Mouse (Mus musculus): ENCODE data around the gene Slc35e3.
"Not testable (repeated sequence)": the region's sequence is repeated elsewhere in the genome, so short reads cannot be mapped to it uniquely, and the experiment has no call there.

Gene Slc35e3

DNA sequence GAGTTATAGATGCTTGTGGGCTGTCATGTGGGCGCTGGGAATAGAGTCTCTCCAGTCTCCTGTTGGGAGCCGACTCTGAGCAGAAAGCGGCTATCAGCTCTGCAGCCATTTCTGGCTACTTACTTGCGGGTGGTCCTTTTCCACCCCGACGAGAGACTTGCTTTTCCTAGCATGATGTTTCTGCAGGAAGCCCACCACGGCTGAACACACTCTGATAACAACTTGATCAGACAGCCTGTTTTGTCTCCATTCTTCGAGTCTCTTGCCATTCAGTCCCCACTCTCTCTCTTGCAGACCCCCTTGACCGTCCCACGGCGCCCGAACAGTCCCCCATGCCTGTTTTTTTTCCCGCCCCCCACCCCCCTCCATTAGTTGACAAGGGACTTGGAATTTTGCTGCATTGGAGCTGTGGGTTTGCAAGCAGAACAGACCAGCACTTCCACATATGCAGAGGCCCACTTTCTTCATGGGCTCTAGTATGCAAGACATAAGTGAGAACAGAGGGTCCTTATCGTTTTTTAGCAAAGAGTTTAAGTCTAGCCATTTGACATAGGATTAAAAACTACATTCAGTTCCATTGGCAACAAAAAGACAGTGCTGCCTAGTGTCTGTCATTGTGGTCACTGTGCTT is 13.1 kb downstream of the Slc35e3 start:
- DNase-seq, result no peak

DNA sequence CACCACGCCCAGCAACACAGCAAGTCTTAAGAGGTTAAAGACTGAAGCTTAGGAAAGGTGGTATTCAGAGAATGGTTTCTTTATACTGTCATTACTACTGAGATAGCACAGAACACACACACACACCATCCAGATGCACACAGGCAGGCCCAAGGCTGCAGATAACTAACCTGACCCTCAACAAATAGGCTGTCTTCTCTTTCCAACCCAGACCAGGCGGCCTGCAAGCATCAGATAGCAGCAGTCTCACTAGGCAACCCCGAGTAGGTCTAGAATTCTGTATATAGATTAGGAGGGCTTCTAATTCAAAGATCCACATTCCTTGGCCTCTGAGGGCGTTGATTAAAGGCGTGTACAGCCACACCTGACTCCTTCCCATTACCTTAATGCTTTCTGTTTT is 14.0 kb downstream of the Slc35e3 start:
- no peak for DNase-seq

DNA sequence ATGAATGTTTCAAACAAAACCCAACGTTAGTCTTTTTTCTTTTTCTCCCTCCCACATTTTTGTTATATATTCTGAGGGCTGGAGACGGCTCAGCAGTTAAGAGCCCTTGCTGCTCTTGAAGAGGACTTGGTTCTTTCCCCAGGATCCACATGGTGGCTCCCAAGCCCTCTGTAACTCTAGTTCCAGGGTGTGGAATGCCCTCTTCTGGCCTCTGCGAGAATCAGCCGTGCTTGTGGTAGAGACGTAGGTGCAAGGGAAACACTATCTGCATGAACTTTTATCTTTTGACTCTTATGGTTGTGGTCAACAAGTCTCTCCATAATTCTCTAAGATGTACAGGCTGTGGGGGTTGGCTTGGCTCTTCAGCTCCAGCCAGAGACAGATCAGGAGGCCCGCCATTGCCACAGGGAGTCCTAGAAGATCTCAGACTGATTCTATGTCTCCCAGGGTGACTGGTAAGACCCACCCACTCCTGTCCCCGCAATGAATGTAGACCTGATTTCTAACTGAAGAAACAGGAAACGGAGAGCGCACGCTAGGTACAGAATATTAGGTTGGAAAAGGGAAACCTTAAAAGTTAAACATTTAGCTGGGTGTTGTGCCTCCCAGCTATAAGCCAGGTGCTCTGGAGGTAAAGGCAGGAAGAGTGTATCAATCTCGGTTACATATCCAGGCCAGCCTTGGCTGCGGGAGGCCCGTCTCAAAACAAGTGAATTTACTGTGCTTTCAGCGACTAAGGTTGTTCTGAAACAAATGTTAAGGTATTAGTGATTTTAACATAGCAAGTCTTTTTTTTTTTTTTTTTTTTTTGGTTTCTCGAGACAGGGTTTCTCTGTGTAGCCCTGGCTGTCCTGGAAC is 14.7 kb downstream of the Slc35e3 start:
- peak; percentile 81 to 85 for DNase-seq

DNA sequence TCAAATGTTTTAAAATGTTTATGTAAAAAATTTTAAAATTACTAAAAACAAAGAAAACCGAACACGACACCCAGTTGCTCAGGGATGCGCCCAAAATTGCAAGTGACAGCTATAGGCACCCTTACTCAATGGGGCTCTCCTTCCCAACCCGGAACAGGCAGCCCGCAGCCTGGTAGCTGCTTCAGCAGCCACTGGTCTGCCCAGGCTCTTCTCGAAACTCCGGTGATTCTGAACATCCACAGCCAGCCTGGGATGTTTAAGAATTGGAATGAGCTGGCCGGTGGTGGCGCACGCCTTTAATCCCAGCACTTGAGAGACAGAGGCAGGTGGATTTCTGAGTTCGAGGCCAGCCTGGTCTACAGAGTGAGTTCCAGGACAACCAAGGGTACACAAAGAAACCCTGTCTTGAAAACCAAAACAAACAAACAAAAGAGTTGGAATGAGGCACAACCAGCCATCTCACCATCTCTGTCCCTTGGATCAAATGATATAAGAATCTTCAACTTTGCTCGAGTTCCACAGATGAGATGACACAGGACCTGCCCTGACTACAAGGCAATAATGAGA is 15.4 kb downstream of the Slc35e3 start:
- no peak for DNase-seq

DNA sequence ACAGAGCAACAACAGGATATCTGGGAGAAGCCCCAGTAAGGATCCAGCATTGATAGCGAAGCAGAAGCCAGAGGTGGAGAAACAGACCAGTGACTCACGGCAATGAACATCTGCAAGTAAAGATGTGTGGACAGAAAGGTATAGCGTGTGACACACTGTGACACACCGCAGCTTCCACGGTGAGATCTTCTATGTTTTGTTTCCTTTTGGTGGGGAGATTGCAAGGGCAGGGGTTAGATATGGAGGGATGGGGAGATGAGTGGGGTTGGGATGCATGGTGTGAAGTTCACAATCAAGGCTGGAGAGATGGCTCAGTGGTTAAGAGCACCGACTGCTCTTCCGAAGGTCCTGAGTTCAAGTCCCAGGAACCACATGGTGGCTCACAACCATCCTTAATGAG is 16.0 kb downstream of the Slc35e3 start:
- DNase-seq, result no peak

DNA sequence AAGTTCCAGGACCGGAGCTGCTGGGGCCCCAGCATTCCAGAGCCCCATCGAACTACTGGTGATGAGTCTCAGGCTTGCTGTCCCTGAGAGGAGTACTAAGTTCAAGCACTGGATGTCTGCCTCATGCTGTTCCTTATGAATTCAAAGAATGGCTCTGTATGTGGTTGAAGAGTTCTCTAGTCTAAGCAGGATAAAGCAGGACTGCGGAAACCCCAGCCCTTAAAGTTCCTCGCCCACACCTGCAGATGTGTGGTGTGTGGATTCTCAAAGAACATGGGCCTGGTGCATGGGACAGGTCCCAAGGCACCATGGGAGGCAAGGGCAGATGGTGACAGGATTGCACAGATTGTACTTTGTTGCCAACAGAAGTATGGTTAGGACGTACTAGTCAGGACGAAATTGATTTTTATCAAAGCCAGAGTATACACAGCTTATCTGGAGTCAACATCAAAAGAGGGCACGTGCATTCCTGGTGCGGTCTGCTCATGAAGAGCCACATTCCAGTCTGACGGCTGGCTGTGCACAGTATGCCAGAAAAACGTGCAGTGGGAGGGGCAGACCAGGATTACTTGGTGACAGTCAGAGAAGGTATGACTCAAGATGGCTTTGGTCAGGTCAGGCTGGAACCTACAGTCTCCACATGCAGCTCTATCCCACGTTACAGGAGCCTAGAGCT is 16.9 kb downstream of the Slc35e3 start:
- no peak for DNase-seq

DNA sequence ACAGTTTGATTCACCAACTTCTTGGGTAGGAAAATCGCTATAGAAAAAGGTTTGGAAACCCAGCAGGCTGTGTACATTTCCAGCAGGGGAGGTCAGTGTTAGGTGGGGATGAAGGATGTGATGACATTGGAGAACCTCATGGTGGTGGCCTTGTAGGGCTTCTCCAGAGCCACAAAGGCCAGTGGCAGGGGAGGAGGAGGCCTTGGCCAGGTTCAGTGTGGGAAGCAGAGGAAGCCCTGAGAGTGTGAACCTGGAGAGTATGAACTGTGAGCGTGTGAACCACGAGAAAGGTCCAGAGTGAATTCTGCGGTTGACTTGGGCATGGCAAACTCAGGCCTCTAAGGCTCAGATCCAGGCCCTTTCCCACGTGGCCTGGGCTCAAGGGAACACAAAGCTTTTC is 17.6 kb downstream of the Slc35e3 start:
- DNase-seq, result no peak

DNA sequence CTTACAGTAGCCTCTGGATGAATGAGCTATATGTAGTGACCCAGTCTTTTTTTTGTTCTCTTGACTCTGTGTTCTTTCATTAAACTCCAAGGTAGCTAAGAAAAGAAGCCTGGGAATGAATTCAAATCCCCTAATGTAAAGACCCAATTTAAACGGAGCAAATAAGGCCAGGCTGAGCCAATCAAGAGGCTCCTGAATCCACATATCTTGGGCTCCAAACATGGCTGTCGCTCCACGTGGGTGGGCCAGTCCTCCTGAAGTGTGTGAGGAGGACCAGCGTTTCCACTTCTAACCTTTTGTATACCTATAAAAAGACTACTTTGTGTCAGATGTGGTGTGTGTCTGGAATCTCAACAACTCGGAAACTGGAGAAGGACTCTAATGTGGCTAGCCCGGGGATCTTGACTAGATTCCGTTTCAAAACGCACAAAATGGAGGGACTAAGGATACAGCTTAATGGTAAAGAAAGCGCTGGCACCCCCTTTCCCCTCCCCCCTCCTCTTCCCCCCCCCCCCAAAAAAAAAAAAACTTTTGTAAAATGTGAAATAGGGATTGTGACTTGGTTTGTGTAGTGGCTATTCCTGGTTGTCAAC is 18.6 kb downstream of the Slc35e3 start:
- no peak for DNase-seq

DNA sequence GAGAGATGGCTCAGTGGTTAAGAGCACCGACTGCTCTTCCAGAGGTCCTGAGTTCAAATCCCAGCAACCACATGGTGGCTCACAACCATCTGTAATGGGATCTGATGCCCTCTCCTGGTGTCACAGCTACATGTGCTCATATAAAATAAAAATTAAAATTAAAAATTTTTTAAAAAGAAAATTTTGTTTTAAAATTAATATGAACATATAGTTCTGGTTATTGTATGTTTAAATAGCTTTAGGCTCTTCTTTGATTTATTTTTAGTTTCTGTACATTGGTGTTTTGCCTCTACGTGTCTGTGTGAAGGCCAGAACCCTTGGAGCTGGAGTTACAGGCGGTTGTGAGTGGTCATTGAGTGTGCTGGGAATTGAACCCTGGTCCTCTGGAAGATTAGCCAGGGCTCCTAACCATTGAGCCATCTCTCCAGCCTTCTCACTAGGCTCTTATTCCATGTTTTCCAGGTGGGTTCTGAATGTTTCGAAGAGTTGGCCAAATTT is 19.2 kb downstream of the Slc35e3 start:
- DNase-seq, result no peak

DNA sequence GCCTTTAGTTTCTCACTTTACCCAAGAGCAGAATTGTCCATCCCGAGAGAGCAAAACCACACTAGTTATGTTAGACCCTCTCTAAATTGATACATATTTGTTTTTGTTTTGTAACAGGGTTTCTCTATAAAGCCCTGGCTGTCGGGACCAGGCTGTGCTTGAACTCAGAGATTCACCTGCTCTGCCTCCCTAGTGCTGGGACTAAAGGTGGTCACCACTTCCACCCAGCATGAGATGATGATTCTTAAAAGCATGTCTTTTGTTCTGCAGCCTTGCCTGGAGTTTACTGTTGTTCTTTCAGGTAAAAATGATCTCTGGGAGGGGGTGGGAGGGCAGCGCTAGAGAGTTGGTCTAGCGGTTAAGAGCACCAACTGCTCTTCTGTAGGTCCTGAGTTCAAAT is 19.8 kb downstream of the Slc35e3 start:
- no peak for DNase-seq

DNA sequence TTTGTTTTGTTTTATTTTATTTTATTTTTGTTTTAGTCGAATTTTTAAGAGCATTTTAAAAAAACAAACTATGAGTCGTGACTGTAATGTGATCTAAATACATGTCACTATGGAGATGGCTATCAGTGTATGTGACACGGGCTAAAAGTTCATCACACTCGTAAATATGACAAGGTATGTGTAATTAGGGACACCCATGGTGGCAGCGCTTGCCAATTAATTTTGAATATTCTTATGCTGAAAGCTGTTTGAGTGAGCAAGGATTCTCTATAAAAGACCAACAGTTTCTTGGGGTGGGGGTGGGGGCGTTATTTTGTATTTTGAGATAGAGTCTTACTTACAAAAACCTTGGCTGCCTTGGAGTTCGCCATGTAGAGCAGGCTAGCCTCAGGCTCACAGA is 20.5 kb downstream of the Slc35e3 start:
- no peak for DNase-seq

DNA sequence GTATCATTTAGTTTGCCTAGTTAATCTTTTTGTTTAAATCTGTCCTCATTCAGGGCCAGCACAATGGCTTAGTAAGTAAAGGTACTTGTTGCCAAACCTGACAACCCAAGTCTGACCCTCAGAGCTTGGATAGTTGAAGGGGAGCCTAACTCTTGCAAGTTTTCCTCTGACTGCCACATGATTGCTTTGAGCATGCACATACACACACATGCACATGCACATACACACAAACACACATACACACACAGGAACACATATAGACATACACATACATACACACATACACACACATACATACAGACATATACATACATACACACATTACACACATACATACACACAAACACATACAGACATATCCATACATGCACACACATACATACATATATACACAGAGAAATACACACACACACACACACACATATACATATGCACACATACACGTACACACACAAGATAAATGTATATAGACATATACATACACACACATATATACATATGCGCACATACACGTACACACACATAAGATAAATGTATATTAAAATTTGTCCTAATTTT is 21.3 kb downstream of the Slc35e3 start:
- no peak for DNase-seq

DNA sequence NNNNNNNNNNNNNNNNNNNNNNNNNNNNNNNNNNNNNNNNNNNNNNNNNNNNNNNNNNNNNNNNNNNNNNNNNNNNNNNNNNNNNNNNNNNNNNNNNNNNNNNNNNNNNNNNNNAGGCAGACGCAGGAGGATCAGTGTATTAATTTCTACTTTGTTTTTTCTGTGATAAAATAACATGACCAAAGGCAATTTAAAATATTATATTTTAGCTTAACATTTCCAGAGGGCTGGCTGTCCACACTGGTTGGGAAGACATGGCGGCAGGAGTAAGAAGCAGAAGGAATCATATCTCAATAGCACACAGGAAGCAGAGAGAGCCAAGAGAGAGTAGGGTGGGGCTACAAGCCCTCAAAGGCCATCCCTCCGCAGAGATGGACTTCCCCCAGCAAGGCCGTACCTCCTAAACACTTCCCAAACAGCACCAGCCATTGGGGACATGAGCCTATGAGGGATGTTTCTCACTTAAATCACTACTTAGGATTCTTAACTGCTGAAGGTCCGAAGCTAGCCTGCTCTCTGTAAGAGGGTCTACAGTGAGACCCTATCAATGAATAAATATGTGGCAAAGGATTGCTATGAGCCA is 21.9 kb downstream of the Slc35e3 start:
- no peak for DNase-seq

DNA sequence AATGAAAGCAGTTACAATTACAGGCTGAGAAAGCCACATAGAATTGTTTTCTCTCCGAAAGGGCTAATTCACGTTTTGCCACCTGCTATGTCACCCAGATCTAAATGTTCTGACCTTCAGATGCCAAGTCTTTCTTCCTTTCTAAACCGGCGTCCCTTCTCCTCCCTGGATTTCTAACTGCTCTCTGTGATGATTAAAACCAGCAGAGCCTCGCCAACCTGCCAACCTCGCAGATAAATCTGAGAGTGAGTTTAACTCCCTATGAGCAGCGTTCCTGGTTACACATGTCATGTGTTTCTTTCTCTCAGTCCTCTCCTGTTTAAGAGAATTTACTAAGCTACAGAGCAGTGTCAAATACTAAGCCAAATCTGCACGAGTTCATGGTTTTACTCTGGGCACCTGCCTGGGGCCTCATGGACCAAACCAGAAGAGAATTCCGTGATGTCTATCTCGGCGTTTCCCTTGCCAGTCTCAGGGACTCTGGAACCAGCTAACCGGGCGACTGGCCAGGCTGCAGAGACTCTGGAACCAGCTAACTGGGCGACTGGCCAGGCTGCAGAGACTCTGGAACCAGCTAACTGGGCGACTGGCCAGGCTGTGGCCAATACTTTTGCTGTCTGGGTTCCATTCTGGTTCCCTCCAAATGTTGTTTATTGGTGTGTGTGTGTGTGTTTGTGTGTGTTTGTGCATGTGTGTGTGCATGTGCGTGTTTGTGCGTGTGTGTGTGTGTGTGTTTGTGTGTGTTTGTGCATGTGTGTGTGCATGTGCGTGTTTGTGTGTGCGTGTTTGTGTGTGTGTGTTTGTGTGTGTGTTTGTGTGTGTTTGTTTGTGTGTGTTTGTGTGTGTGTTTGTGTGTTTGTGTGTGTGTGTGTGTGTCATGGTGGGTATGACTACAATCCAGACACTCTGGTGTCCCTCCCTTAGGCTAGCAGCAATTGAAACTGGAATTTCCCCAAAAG is 27.7 kb downstream of the Slc35e3 start:
- peak; percentile 95 to 96 for DNase-seq

DNA sequence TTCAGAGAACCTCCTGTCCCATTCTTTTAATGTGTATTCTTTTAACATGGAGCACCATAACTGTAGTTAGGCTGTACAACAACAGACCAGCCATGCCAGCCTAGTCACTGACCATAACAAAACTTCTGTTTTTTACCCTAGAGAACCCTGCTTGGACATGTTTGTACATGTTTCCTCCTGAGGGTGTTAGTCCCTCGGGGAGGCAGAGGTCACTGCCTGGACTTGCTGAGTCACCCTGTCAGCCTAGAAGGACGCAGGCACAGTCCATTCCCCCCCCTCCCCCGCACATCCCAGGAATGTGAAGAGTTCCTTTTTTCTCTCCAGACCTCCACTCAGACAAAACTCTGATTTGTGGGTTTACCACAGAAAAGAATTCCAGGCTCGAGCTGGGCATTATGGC is 28.6 kb downstream of the Slc35e3 start:
- peak; percentile 86 to 88 for DNase-seq

DNA sequence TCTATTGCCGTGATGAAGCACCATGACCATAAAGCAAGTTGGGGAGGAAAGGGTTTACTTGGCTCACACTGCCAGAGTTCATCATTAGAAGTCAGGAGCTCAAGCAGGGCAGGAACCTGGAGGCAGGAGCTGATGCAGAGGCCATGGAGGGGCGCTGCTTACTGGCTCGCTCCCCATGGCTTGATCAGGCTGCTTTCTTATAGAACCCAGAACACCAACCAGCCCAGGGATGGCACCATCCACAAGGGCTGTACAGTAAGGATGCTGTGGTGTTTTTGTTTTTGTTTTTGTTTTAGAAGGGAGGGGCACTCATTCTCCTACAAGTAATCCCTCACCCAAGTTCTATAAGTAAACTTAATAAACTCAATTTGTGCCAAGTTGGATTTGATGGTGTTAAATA is 29.5 kb downstream of the Slc35e3 start:
- DNase-seq, result no peak

DNA sequence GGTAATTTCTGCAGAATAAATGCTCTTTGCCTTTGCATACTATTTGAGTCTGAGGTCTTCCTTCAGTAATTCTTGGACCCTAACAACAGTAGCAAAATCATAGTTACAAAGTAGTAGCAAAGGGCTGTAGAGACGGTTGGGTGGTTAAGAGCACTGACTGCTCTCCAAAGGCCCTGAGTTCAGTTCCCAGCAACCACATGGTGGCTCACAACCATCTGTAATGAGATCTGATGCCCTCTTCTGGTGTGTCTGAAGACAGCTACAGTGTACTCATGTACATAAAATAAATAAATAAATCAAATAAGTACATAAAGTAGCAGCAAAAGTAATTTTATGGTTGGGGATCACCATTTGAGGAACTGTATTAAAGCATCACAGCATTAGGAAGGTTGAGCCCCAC is 30.5 kb downstream of the Slc35e3 start:
- DNase-seq, result not testable (repeated sequence)

DNA sequence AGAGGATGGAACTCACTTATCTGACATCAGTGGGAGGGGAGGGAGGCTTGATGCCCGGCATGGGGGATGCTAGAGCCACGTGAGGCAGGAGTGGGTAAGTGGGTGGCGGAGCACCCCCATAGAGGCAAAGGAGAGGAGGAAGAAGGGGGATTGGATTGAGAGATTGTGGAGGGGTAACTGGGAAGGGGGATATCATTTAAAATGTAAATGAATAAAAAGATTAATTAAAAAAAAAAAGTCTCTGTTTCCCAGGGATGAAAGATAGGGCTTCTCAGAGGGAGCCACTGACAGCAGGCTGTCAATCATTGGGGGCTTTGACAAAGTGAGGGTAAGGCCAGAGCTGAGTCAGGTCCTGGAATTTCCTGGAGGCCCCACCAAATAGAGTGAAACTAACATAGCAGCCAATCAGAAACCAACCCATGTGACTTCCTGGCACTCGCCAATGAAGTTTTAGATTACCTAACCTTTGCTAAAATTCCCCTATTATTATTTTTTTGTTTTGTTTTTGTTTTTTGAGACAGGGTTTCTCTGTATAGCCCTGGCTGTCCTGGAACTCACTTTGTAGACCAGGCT is 31.2 kb downstream of the Slc35e3 start:
- DNase-seq, result no peak

DNA sequence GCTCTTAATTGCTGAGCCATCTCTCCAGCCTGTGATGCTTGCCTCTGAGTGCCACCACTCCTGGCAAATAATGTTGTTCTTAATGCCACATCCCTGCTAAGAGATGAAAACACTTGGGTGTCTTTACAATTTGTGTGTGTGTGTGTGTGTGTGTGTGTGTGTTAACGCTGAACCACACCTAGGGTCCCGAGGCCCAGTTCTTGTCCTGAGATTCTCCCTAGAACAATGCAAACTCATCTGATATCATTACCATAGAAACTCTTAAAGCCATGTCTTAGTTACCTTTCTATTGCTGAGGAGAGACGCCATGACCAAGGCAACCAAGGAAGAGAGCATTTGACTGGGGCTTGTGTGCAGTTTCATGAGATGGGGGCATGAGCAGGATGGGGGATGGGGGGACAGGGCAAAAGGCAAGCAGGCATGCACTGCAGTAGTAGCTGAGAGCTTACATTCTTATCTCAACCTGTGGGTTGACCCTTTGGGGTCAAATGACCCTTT is 32.1 kb downstream of the Slc35e3 start:
- DNase-seq, result no peak

DNA sequence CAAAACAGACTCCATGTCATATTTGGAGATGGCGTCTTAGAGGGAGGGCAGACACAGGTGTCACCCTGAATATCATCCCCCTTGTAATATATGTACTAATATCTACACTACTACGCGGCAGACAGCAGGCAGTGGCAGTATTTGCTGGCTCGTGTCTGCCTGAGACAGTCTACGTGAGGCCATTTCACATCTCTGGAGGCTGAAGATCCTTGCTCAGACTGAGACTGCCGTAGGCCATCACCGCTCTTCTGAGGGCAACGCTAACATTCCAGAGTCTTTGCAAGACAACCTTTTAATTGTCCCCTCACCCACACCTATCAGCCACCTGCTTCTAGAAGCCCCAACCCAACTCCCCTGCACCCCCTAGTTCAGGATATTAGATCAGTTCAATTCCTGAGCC is 32.7 kb downstream of the Slc35e3 start:
- DNase-seq, result no peak

DNA sequence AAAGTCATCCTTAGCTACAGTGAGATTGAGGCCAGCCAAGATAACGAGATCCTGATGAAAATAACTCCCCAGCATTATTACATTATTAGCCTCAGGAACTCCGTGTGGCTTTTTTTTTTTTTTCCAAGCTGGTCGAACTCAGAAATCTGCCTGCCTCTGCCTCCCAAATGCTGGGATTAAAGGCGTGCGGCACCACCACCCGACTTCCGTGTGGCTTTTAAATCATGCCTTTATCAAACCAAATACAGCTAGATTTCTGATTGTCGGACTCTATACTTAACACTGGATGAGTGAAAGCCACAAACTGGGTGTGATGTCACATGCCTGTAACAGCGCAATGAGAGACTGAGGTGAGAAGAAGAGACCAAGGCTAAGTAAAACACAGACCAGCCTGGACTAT is 33.3 kb downstream of the Slc35e3 start:
- no peak for DNase-seq
